Mouse (Mus musculus): Measurements from ENCODE around the gene Map2k3.

GRCm38 (mm10) chr11:60889861-60890260 is 42.0 kb upstream of the Map2k3 start:
- TF ChIP-seq CTCF (IDR thresholded peaks at IDR 0.05), result no peak
- no peak for TF ChIP-seq EP300 (IDR thresholded peaks at IDR 0.05)
